Mouse (Mus musculus): ENCODE results near the gene Gm42906.

Gene Gm42906

GRCm38 (mm10) chr5:151394690-151395089, 33.3 kb downstream of the Gm42906 start:
- DNase-seq (ENCODE audit: low read depth), result no peak

GRCm38 (mm10) chr5:151393821-151394662, 33.9 kb downstream of the Gm42906 start:
- peak; percentile 49 for DNase-seq (ENCODE audit: low read depth)

DNA sequence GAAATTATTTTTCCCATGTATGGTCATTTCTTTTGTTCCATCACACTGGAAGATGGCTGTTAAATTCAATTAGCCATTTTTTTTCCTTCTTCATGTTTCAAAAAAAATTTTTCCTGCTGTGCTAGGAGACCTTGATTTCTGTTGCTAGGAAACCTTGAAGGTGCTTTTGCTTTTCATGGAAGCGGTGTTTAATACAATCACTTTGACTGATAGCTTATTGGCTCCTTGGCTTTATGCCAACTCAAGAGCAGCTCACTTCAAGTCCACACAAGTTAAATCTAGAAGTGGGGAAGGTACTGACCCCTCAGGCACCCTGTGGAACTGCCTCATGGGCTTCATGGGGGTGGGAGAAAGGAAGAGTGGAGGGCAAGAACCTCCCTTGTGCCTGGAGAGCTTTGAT, 38.1 kb downstream of the Gm42906 start:
- no peak for DNase-seq (ENCODE audit: low read depth)

- no peak for DNase-seq (ENCODE audit: low read depth)
Measured at GRCm38 (mm10) chr5:151379896-151380295, 48.1 kb downstream of the Gm42906 start.

GRCm38 (mm10) chr5:151379210-151379609, 48.8 kb downstream of the Gm42906 start:
- DNase-seq (ENCODE audit: low read depth), result no peak

DNA sequence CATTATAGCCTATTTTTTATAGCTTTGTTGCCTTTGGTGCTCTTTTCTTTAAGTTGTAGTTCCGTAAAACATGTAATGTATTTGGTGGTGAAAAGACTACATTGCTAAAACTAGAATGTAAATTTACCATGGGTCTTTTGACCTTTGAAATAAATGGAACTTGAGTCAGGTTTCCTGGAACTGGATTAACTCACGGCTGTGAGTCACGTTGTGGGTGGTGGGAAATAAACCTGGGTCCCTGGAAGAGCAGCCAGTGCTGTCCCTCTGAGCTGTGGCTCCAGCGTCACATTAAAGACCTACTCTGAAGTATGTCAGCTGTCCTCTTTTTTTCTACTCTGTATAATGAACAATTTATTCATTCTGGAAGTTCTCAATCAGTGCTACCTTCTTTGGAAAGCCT, 51.0 kb downstream of the Gm42906 start:
- DNase-seq (ENCODE audit: low read depth), result no peak

DNA sequence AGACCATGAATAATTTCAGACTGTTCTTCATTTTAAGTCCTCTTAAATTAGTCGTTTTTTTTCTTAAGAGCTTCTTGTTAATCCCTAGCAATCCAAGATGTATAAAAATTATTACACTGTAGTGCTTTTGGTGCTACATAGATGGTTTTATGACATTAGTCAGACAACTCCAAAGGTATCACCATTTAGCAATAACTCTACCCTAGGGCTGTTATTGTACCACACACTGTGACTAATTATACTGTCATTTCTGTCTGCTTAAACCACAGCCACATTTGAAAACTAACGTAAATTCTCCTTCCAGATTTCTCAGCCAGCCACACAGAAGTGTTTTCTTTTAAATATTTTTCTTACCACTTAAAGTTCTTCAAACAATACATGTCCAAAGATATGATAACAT, 53.1 kb downstream of the Gm42906 start:
- DNase-seq (ENCODE audit: low read depth), result peak; percentile 43

- no peak for DNase-seq (ENCODE audit: low read depth)
Measured at GRCm38 (mm10) chr5:151371130-151371529, 56.8 kb downstream of the Gm42906 start.

DNA sequence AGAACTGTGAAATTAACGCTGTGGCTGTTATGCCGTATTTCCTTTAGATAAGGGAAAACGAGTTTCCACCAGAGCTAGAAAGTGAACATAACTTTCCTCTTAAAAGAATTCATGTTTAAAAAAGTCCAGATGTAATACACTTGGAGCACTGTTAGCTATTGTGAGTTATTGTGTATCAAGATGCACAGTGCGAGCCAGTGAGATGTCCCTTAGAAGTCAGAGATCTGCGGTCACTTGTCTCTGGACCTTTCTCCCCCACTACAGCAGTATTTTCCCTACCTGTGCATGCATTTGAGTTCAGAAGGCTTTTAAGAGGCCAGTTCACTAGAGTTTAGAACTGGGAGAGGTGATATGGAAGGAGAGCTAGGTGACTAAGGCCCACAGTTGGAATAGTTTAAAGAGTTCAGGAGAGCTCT, 58.6 kb downstream of the Gm42906 start:
- peak; percentile 67 for DNase-seq (ENCODE audit: low read depth)

- peak; percentile 99 for DNase-seq (ENCODE audit: low read depth)
Measured at GRCm38 (mm10) chr5:151368395-151369190, 59.4 kb downstream of the Gm42906 start.

DNA sequence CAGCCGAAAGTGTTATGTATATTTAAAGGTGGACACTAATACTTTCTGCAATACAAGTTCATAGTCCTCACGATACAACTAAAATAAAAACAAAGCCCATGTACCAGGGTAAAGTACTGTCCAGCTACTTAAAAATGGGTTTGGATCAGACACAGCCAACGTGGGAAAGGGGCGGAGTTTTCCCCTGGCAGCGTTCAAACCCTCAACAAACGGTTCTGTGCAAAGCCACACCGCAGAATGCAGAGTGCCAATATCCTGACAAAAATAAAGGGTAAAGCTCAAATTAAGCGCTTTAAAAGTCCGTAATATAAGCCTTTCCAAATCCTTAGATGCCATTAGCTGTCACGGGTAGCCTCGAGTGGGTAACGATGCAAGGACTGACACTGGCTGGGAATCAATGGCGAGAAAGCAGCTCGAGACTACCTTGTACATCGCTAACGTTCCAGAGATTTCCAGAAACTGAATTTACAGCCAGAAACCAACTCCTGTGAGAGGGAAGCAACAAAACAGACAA, 60.0 kb downstream of the Gm42906 start:
- DNase-seq (ENCODE audit: low read depth), result peak; percentile 83

GRCm38 (mm10) chr5:151367317-151367716, 60.6 kb downstream of the Gm42906 start:
- no peak for DNase-seq (ENCODE audit: low read depth)

- no peak for DNase-seq (ENCODE audit: low read depth)
Measured at GRCm38 (mm10) chr5:151363343-151364000, 64.5 kb downstream of the Gm42906 start.

DNA sequence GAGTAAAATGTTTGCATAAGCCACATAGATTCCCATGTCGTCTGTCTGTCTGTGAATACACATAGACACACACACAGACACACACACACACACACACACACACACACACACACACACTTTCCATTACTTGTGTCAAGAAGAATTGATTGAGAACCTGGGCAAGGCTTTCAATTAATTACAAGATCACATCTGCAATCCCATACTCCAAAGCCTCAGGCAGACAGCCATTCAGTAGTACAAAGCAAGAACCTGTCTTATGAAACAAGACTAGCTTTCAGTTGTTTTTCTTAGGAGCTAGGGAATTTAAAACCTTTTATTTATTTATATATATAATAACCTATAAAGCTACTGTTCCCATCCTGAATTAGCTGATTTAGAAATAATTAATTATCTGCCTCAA, 78.3 kb downstream of the Gm42906 start:
- no peak for DNase-seq (ENCODE audit: low read depth)

GRCm38 (mm10) chr5:151348418-151348817, 79.5 kb downstream of the Gm42906 start:
- no peak for DNase-seq (ENCODE audit: low read depth)

DNA sequence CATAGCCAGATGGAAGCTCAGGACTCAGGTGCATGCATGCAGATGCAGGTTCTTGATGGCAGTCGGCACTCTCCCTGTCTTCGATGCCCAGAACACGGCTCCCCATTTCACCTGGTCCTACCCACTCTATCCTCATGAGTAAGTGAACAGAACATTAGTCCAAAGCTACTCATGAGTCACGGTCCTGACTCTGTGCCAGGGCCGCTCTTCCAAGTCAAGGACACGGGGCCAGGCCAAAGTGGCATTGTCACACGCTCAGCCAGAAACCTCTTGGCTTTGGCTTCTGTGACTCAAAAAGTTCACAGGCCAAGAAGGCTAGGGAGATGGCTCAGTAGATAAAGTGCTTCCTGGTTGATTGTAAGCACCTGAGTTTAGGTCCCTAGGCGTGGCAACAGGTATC, 81.3 kb downstream of the Gm42906 start:
- DNase-seq (ENCODE audit: low read depth), result peak; percentile 17

DNA sequence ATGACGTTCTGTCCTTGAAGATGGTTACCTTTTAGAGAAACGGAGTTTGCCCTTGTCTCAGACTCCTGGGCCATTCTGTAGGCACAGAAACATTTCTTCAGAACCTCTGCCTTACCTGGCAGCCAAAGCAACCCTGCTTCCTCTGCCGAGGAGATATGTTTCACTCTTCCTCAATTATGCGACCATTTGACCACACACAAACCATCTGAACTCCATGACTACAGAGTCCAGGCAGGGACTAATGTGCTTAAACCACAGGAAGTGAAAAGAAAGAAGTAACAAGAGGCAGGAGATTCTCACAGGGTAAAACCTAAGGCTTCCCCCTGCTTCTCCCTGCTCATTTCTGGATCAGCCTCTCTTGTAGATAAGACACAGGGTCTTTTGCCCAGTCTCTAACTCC, 83.2 kb downstream of the Gm42906 start:
- peak; percentile 28 for DNase-seq (ENCODE audit: low read depth)

DNA sequence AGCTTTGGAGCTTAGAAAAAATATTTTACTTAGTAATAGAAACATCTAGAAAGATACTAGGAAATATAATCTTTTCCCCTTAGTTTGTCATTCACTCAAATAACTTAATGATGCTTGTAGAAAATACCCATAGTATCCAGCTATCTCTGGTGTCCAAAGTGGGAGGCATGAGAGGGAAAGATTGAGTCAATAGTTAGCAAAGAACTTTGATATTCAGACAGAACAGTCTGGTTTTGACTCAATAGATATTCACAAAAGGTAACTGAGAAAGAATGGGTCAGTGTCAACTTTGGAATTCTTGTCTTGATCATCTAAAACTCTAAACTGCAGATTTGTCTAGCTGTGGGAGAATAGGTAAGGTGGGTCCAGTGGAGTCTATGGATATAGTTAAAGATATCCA, 94.3 kb downstream of the Gm42906 start:
- DNase-seq (ENCODE audit: low read depth), result no peak

GRCm38 (mm10) chr5:151333191-151333594, 94.8 kb downstream of the Gm42906 start:
- peak; percentile 80 for DNase-seq (ENCODE audit: low read depth)

- DNase-seq (ENCODE audit: low read depth), result no peak
Measured at GRCm38 (mm10) chr5:151315804-151316597, 112.0 kb downstream of the Gm42906 start.

DNA sequence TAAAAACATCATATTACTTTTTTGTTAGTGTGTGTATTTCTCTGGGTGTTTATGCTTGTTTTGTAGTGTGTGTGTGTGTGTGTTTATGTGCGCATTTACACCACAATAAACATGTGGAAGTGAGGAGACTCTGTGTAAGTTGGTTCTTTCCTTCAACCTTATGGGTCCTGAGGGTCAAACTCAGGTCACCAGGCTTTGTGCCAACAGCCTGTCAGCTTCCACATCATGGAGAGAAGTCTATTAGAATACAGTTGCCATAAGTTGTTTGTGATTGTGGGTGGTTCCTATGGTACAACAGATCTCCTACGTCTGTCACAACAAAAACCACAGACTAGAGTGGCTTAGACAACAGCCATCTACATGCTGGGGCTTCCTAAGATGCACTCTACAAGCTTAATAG, 127.7 kb downstream of the Gm42906 start:
- DNase-seq (ENCODE audit: low read depth), result no peak

GRCm38 (mm10) chr5:151299576-151299975, 128.4 kb downstream of the Gm42906 start:
- no peak for DNase-seq (ENCODE audit: low read depth)
